Mouse (Mus musculus): Measurements from ENCODE around the gene Gm14743.
"Not testable (repeated sequence)": the region's sequence is repeated elsewhere in the genome, so short reads cannot be mapped to it uniquely, and the experiment has no call there.

The Gm14743 gene

GRCm38 (mm10) chrX:78245821-78246220 lies at the start of gene Gm14743:
Gene Gm14743, minus strand, starts transcription at chrX:78245921.
- DNase-seq = not testable (repeated sequence)

- no peak for DNase-seq
Measured at GRCm38 (mm10) chrX:78202829-78203228, 42.9 kb downstream of the Gm14743 start.

- DNase-seq = not testable (repeated sequence)
Measured at GRCm38 (mm10) chrX:78202220-78202619, 43.5 kb downstream of the Gm14743 start.

Data from cerebellum, postnatal 10 days (tissue).